Mouse (Mus musculus): Measurements from ENCODE around the gene Txlnb.
A peak's percentile ranks its signal among the peaks of the same experiment; 100 is the strongest.
"Not testable (repeated sequence)": the region's sequence is repeated elsewhere in the genome, so short reads cannot be mapped to it uniquely, and the experiment has no call there.

Gene Txlnb

GRCm38 (mm10) chr10:17820422-17820821, 24.4 kb downstream of the Txlnb start:
- DNase-seq (ENCODE audit: low spot score), result not testable (repeated sequence)

- no peak for DNase-seq (ENCODE audit: low spot score)
Measured at GRCm38 (mm10) chr10:17827391-17827790, 31.4 kb downstream of the Txlnb start.

- no peak for DNase-seq (ENCODE audit: low spot score)
Measured at GRCm38 (mm10) chr10:17829205-17829604, 33.2 kb downstream of the Txlnb start.

- DNase-seq (ENCODE audit: low spot score), result no peak
Measured at GRCm38 (mm10) chr10:17831041-17831440, 35.0 kb downstream of the Txlnb start.

GRCm38 (mm10) chr10:17835031-17835430, 39.0 kb downstream of the Txlnb start:
- no peak for DNase-seq (ENCODE audit: low spot score)

- DNase-seq (ENCODE audit: low spot score), result no peak
Measured at GRCm38 (mm10) chr10:17836275-17836674, 40.2 kb downstream of the Txlnb start.

- DNase-seq (ENCODE audit: low spot score), result no peak
Measured at GRCm38 (mm10) chr10:17842030-17842429, 46.0 kb downstream of the Txlnb start.

GRCm38 (mm10) chr10:17844781-17845537, 48.9 kb downstream of the Txlnb start:
- DNase-seq (ENCODE audit: low spot score), result no peak

GRCm38 (mm10) chr10:17857647-17858261, 61.7 kb downstream of the Txlnb start:
- DNase-seq (ENCODE audit: low spot score), result no peak

GRCm38 (mm10) chr10:17860701-17861480, 64.9 kb downstream of the Txlnb start:
- DNase-seq (ENCODE audit: low spot score), result no peak

GRCm38 (mm10) chr10:17869822-17870662, 74.0 kb downstream of the Txlnb start:
- peak; percentile 40 for DNase-seq (ENCODE audit: low spot score)

GRCm38 (mm10) chr10:17878002-17878919, 82.2 kb downstream of the Txlnb start:
- DNase-seq (ENCODE audit: low spot score), result no peak

- DNase-seq (ENCODE audit: low spot score), result no peak
Measured at GRCm38 (mm10) chr10:17880038-17880437, 84.0 kb downstream of the Txlnb start.

GRCm38 (mm10) chr10:17880724-17881123, 84.7 kb downstream of the Txlnb start:
- no peak for DNase-seq (ENCODE audit: low spot score)
